Mouse (Mus musculus) forebrain, embryonic 10.5 days (tissue): Measurements from ENCODE around the gene Gm20696. TPM values are rescaled to one million over a fixed set of nuclear protein-coding genes. Genes with fewer than 3 reads are reported as not detected.

Experiments
- DNase-seq: peaks from one replicate; pipeline ENCODE4 v3.0.0-alpha.2; 2017; ENCODE audit warnings: low spot score; ENCODE audit errors: extremely low spot score
- H3K27ac ChIP-seq: fragments of 300-500 bp; sonication (generic); 2 replicates; pipeline ENCODE4 v1.5.1; 2016; ENCODE audit warnings: mild to moderate bottlenecking
- H3K27me3 ChIP-seq: fragments of 300-500 bp; sonication (generic); 2 replicates; pipeline ENCODE4 v1.6.1; 2016; ENCODE audit warnings: mild to moderate bottlenecking; ENCODE audit not compliant: poor library complexity, severe bottlenecking
- H3K36me3 ChIP-seq: fragments of 300-500 bp; sonication (generic); replicated peaks from 2 replicates; pipeline ENCODE4 v1.6.1; 2016; ENCODE audit warnings: mild to moderate bottlenecking, moderate library complexity
- H3K4me1 ChIP-seq: fragments of 300-500 bp; sonication (generic); 2 replicates; pipeline ENCODE4 v1.6.1; 2016
- H3K4me3 ChIP-seq: fragments of 300-500 bp; sonication (generic); 2 replicates; pipeline ENCODE4 v1.5.1; 2016; ENCODE audit warnings: mild to moderate bottlenecking, moderate library complexity
- H3K9me3 ChIP-seq: fragments of 300-500 bp; sonication (generic); 2 replicates; pipeline ENCODE4 v1.6.1; 2016; ENCODE audit warnings: mild to moderate bottlenecking, moderate library complexity
- WGBS: fragments of 180-500 bp; shearing (Covaris S2); methylation state at CpG from one replicate; pipeline ENCODE4 v1.1.7; 2016; 5-methylcytosine and 5-hydroxymethylcytosine counted together
- polyA plus RNA-seq: library from polyadenylated mRNA; unstranded; fragments of >200 nt; fragmentation: Nextera tagmentation; extraction: Ambion mirVana; gene quantifications from 2 replicates; pipeline ENCODE4 v1.2.1, GENCODE M21; 2016

Gm20696 gene
- polyA plus RNA-seq, 1 experiment from 2014 or later: 3.6 TPM

DNA sequence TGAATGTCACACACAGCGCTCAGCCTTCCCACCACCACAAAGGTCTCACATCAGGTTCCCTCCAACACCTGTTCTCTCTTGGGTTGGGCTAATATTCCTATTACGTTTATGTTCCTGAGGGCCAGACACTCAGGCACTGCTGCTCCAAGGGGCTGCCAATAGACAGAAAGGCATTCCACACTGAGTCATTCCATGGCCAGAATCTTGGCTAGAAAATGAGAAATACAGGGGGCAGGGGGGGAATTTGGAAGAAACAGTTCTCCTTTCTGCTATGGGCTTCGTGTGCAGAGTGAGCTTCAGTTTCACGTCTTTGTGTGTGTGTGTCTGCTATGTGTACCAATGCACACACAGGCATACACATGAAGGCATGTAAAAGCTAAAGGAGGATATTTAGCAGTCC, 239.3 kb downstream of the Gm20696 start:
- 90% methylated on average over 4 of the region's 4 CpGs for WGBS
- Histone ChIP-seq H3K27ac (no peak overlapping the region), H3K9me3 (no peaks in the 10 kb centered on the region), H3K4me1 (no peaks in the 10 kb centered on the region), H3K27me3 (no peaks in the 10 kb centered on the region), H3K36me3 (peaks cover 8% of the 10 kb centered on the region), H3K4me3 (no peak overlapping the region)
- DNase-seq: no peak

DNA sequence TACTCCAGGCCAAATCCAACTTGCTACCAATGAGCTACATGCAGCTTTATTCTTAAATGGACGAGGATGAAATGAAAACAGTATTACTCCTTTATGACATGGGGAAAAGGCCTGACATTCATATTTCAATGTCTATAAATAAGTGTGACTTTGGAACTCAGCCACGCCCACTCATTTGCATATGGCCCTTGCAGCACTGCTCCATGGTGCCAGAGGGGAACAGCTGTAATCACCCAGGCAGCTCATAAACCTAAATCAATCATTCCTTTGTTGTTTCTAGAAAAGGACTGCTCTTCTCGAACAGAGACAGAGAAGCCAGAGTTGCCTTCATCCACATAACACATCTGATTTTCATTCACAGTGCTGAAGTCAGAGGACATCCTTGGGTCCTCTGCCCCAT, 241.6 kb downstream of the Gm20696 start:
- Histone ChIP-seq H3K4me3 (no peak overlapping the region), H3K36me3 (peaks cover 5% of the 10 kb centered on the region; the same call in 1 of the 2 replicates), H3K4me1 (no peaks in the 10 kb centered on the region), H3K27ac (no peak overlapping the region), H3K27me3 (no peaks in the 10 kb centered on the region), H3K9me3 (no peaks in the 10 kb centered on the region)
- 70% methylated on average over 3 of the region's 3 CpGs for WGBS
- no peak for DNase-seq

DNA sequence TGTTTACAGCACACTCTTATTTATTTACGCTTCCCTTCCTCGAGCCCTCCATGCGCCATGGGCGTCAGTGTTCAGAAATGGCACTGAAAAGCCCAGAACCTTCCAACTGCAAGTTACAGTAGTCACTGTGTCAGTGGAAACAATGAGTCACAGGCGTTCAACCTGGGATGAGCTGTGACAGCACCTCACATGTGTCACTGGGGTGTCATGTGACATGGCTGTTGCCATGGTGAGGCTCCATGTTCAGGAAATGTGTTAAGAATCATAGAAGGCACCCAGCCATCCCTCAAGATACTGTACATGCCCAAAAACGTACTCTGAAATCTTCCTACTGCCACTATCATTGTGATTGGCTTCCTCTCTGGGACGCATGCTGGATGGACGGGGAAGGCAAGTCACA, 245.9 kb downstream of the Gm20696 start:
- Histone ChIP-seq H3K4me1 (no peaks in the 10 kb centered on the region), H3K36me3 (peaks cover 5% of the 10 kb centered on the region; the same call in 1 of the 2 replicates), H3K9me3 (no peaks in the 10 kb centered on the region), H3K4me3 (no peak overlapping the region), H3K27me3 (no peaks in the 10 kb centered on the region), H3K27ac (no peak overlapping the region)
- WGBS: 90% methylated on average over 8 of the region's 8 CpGs
- DNase-seq: no peak

DNA sequence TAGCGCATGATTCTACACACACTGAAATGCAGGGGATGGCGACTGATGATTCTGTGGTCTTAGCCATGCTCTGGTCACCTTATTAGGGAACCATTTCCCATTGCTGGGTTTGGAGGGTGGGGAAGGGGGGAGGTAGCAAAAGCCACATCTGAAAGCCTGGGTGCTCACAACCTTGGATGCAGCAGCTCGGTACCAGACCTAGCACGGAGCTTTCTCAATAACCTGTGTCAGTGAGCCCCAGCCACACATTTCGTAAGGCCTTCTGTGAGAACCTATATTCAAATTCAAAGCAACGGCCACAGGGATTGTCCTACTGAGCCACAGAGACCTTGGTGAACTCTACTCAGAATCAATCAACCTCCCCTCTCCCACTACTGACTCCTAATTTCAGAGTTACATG, 254.0 kb downstream of the Gm20696 start:
- Histone ChIP-seq H3K9me3 (no peaks in the 10 kb centered on the region), H3K4me3 (no peak overlapping the region), H3K36me3 (peaks cover 3% of the 10 kb centered on the region; the same call in 1 of the 2 replicates), H3K4me1 (peaks cover 33% of the 10 kb centered on the region), H3K27ac (no peak overlapping the region), H3K27me3 (no peaks in the 10 kb centered on the region)
- no peak for DNase-seq
- WGBS: 90% methylated on average over 6 of the region's 6 CpGs

DNA sequence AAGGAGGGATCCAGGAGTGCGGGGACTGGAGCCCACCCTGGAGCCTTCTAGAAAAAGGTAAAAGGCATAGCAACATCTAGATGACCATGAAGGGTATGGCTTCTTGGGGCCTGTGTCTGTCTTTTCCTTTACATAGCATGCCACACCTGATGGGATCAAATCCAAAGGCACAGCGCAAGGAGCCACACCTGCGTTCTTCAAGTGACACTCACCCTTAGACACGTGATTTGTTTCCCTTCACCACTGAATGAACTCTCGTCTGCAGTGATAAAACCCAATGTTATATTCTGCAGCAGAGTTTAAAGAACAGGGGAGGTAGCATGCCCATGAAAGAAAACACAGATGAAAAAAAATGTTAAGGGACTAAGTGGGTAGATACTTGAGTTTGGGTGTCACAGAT, 257.0 kb downstream of the Gm20696 start:
- H3K4me1 ChIP-seq: peaks cover 33% of the 10 kb centered on the region
- peaks cover 3% of the 10 kb centered on the region; the same call in 1 of the 2 replicates for H3K36me3 ChIP-seq
- 91% methylated on average over 5 of the region's 5 CpGs for WGBS
- no peak for DNase-seq
- no peaks in the 10 kb centered on the region for H3K27me3 ChIP-seq
- no peak overlapping the region for H3K4me3 ChIP-seq
- no peak overlapping the region for H3K27ac ChIP-seq
- H3K9me3 ChIP-seq: no peaks in the 10 kb centered on the region

DNA sequence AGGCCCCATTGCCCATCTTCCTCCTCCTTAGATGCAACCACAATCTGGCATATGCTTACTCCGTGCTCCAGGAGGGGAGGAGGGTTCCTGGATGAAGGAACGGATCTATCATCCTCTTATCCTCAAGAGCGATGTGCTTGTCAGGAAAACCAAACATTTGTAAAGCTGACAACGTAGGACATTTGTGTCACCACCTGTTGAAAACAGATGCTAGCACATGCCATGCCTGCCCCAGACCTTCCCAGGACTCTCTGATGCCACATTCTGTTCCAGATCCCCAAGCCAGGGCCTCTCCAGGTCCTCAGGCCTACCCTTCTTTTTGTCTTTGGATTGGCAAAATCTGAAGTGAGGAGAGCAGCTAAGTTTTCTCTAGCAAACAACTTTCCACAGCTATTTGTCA, 257.7 kb downstream of the Gm20696 start:
- 93% methylated on average over 4 of the region's 4 CpGs for WGBS
- no peak overlapping the region for H3K4me3 ChIP-seq
- H3K36me3 ChIP-seq: 0 out of 2 replicates have a peak, but pooled peaks cover 3% of the 10 kb centered on the region
- no peaks in the 10 kb centered on the region for H3K9me3 ChIP-seq
- peaks cover 33% of the 10 kb centered on the region for H3K4me1 ChIP-seq
- no peaks in the 10 kb centered on the region for H3K27me3 ChIP-seq
- H3K27ac ChIP-seq: no peak overlapping the region
- DNase-seq: no peak

DNA sequence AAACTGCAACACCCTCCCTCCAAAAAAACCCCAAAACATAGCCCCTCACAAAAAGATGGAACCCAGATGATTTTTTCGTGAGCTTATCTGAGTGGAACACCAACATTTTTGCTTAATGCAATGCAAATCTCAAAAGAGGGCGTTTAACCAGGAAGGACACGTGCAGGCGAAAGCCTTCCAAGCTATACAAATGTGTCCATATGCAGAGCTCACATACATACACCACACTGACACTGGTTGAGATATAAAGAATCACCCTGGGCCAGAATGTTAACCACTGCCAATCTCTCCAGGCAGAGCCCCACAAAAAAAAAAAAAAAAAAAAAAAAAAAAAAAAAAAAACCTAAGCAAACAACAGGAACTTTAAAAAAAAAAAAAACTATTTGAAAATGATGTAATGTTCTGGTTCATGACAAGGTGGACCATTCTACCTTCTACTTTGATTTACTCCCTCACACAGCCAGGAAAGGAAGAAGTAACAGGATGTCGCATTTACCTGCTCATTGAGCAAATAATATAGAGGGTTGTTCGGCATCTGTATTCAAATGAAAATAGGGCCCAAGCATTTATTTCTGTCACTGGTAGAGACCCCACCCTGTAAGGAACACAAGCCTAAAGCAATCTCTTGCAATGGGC, 262.7 kb downstream of the Gm20696 start:
- no peaks in the 10 kb centered on the region for H3K9me3 ChIP-seq
- peaks cover 40% of the 10 kb centered on the region for H3K4me1 ChIP-seq
- no peak for DNase-seq
- 91% methylated on average over 6 of the region's 6 CpGs for WGBS
- no peaks in the 10 kb centered on the region for H3K27me3 ChIP-seq
- H3K27ac ChIP-seq: no peak overlapping the region
- no peak overlapping the region for H3K4me3 ChIP-seq
- H3K36me3 ChIP-seq: no peaks in the 10 kb centered on the region; the same call in 1 of the 2 replicates

DNA sequence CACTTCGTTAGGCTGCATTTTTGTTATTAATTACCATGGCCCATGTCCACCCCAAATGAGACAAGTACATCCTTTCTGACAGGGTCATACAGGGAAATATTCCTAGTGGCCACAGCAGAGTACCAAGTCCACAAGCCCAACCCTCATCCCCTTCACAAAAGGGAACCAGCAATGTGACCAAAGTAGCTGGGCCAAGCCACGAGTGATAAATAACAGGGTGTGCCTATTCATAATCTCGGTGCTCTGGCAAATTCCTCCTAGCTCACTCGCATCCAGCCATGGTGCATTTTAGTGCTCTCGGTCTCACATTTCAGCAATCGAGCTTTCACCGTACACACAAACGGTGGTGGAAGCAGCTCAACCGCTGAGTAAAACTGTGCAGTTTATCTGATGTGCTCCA, 263.7 kb downstream of the Gm20696 start:
- peaks cover 7% of the 10 kb centered on the region for H3K36me3 ChIP-seq
- DNase-seq: no peak
- H3K27me3 ChIP-seq: no peaks in the 10 kb centered on the region
- H3K9me3 ChIP-seq: no peaks in the 10 kb centered on the region
- 86% methylated on average over 9 of the region's 9 CpGs for WGBS
- peaks cover 40% of the 10 kb centered on the region for H3K4me1 ChIP-seq
- no peak overlapping the region for H3K4me3 ChIP-seq
- H3K27ac ChIP-seq: no peak overlapping the region

DNA sequence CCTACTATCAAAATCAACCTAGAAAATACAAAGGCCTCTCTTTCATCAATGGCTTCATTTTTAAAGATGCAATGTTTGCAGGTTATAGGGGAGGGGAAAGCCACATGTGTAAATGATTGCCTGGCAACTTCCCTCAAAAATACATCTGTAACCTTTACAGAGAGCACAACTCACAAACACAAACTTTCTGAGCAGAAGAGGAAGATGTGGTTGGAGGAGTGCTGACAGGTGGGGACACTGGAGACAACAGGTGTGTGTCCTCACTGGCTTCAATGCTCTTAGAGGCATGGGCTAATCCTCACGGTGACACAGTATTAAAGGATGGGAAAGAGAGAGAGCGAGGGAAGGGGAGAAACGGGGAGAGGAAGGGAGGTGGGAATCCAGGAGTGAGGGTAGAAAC, 264.2 kb downstream of the Gm20696 start:
- H3K4me1 ChIP-seq: peaks cover 40% of the 10 kb centered on the region
- 71% methylated on average over 3 of the region's 3 CpGs for WGBS
- no peak overlapping the region for H3K4me3 ChIP-seq
- no peak overlapping the region for H3K27ac ChIP-seq
- no peaks in the 10 kb centered on the region for H3K9me3 ChIP-seq
- no peak for DNase-seq
- H3K36me3 ChIP-seq: peaks cover 11% of the 10 kb centered on the region
- no peaks in the 10 kb centered on the region for H3K27me3 ChIP-seq

DNA sequence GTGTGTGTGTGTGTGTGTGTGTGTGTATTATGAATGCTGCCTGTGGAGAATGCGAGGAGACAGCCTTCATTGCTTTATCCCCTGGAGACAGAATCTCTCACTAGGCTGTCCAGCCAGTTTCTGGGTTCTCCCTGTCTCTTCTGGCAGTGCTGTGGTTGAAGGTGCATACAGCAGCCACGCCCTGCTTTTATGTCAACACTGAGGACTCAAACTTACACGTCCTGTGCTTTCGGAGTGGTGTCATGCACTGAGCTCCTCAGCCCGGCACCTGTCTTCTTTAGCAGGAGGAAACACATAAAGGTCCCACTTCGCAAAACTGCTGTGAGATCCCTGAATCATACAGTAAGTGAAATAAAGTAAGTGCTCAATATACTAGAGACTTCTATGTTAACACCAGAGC, 264.8 kb downstream of the Gm20696 start:
- H3K27ac ChIP-seq: no peak overlapping the region

DNA sequence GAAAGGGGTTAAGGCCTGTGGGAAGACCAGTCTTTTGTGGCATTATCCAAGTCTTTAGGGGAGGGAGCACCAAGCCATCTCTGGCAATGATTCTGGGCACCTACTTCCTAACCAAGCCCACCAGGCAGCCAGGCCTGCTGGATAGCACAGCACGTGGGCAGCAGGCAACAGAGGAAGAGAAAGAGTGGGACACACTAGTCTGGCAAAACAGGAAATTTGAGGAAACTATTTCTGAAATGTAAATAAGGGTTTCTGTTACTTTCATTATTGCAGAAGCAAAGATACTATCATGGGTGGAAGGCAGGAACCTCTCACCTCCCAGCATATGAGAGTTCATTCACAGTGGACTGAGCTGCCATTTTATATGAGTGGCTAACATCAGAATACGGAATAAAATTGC, 265.4 kb downstream of the Gm20696 start:
- Histone ChIP-seq H3K4me3 (no peak overlapping the region), H3K9me3 (no peaks in the 10 kb centered on the region), H3K27ac (0 out of 2 replicates have a peak overlapping the region, but pooled peaks have one; percentile 51), H3K27me3 (no peaks in the 10 kb centered on the region), H3K4me1 (peaks cover 46% of the 10 kb centered on the region), H3K36me3 (peaks cover 18% of the 10 kb centered on the region)
- 55% methylated on average over 2 of the region's 2 CpGs for WGBS
- DNase-seq: no peak

More for the DNA sequence above, 264.8 kb downstream of the Gm20696 start:
- Histone ChIP-seq H3K36me3 (peaks cover 16% of the 10 kb centered on the region), H3K4me1 (peaks cover 40% of the 10 kb centered on the region), H3K4me3 (no peak overlapping the region), H3K27me3 (no peaks in the 10 kb centered on the region), H3K9me3 (no peaks in the 10 kb centered on the region)
- WGBS: 88% methylated on average over 6 of the region's 6 CpGs
- no peak for DNase-seq

DNA sequence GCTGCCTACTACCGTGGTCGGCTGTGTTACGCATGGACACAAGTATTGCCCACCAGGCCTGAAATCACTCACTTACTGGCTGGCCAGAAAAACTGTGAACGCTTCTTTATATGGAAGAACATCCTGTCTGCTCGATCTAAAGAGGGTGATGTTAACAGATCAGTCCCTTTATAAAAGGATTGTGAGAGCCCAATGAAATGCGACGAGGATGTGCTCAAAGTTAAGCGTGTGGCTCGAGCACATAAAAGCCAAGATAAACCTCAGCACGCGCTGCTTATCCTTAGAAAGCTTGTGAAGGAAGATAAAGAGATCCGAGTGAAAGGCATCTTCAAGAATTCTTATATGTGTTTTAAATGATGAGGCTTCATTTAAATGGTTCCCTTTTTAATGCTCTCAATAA, 270.9 kb downstream of the Gm20696 start:
- Histone ChIP-seq H3K4me3 (no peak overlapping the region), H3K4me1 (peaks cover 30% of the 10 kb centered on the region), H3K27ac (no peak overlapping the region), H3K27me3 (no peaks in the 10 kb centered on the region), H3K36me3 (peaks cover 18% of the 10 kb centered on the region), H3K9me3 (no peaks in the 10 kb centered on the region)
- DNase-seq: no peak
- 69% methylated on average over 12 of the region's 12 CpGs for WGBS

DNA sequence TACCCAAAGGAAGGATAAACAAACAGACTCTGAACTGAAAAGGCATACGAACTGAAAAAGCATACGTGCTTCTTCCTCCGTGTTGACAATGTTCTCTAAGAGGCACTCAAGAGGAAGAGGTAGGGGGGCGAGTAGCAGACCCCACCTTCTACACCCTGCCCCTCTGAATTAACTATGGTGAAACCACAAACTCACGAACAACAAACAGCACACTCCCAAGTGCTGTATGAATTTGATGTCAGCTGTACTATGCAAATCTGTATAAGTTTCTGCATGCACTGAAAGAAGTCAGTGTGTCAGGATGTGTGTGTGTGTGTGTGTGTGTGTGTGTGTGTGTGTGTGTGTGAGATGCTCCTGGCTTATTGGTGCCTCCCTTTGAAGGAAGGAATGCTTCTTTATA, 271.8 kb downstream of the Gm20696 start:
- Histone ChIP-seq H3K4me3 (no peak overlapping the region), H3K36me3 (peaks cover 18% of the 10 kb centered on the region), H3K27ac (no peak overlapping the region), H3K9me3 (no peaks in the 10 kb centered on the region), H3K27me3 (no peaks in the 10 kb centered on the region), H3K4me1 (peaks cover 29% of the 10 kb centered on the region)
- no peak for DNase-seq
- WGBS: 79% methylated on average over 5 of the region's 5 CpGs

DNA sequence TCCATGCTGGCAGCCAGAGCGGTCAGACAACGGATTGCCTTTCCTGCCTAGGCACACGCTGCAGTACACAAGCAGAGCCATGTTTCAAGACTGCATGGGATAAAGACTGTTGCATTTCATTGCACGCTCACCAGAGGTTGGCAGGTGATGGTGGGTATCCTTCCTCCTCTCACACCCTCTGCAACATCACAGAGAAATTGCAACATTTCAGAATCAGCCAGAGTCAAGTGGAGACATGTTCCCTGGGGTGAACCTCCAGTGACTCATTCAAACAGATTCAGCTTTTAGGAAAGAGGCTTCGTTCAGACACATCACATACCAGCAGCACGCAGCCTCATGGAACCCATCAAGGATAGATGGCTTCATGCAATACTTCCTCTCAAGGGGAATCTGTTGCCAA, 274.1 kb downstream of the Gm20696 start:
- WGBS: 97% methylated on average over 6 of the region's 6 CpGs
- Histone ChIP-seq H3K36me3 (peaks cover 16% of the 10 kb centered on the region), H3K4me3 (no peak overlapping the region), H3K4me1 (peaks cover 38% of the 10 kb centered on the region), H3K27me3 (no peaks in the 10 kb centered on the region), H3K27ac (no peak overlapping the region), H3K9me3 (no peaks in the 10 kb centered on the region)
- DNase-seq: no peak
